Mouse (Mus musculus): Measurements from ENCODE around the gene Ifnk. TPM values are rescaled to one million over a fixed set of nuclear protein-coding genes. Genes with fewer than 3 reads are reported as not detected.

Ifnk gene
- total RNA-seq, 2 experiments from 2014 or later, result not detected

DNA sequence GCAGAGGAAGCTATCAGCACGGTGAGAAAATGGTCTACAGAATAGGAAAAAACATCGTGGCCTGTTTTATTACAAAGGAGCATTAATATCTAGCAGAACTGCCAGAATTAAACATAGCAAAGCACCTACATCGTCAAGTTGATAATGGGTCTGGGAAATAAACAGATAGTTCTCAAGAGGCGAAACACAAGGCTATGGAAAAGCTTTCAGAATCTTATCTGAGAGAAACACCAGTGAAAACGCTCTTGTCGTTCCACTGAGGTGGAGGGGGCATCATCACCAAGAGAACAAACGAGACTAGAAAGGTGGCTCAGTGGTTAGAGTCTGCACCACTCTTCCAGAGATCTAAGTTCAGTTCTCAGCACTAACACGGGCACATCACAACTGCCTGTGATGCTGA, 14.9 kb upstream of the Ifnk start:
- no peak for DNase-seq (ENCODE audit: low spot score in 2 of 2)

DNA sequence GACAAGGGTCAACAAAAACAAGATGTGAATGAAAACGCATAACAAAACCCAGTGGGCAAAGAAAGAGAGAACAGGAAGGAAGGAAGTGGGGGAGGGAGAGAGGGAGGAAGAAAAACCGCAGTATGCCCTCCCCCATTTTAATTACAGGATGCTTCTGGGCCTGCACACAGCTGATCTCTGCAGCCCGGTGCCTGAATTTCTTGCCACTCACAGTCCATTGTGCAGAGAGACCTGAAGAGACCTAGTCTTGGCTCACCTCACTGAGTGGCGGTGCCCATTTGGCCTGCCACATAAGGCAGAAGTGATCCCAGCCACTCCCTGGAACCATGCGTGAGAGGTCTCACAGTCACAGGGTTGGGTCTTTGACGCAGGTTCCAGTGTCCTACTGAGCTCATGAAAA, 13.8 kb upstream of the Ifnk start:
- DNase-seq (ENCODE audit: low spot score in 2 of 2), result no peak

DNA sequence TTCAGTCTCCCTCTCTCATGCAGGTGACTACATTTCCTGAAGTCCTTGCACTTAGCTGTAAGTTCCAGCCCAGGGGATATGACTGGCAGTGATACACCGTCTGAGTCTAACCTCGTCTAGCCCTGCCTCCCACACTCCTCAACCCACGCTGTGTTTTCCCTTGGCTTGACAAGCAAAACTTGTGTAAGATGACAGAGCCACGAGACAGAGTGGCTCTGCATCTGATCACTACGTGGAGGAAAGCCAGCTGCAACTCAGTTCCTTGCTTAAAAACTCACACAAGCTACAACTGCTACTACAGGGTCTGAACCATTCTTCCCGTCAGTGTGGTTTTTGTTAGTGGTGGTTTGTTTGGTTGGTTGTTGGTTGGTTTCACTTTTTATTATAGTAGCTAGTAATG, 11.5 kb upstream of the Ifnk start:
- DNase-seq (ENCODE audit: low spot score in 2 of 2), result no peak

DNA sequence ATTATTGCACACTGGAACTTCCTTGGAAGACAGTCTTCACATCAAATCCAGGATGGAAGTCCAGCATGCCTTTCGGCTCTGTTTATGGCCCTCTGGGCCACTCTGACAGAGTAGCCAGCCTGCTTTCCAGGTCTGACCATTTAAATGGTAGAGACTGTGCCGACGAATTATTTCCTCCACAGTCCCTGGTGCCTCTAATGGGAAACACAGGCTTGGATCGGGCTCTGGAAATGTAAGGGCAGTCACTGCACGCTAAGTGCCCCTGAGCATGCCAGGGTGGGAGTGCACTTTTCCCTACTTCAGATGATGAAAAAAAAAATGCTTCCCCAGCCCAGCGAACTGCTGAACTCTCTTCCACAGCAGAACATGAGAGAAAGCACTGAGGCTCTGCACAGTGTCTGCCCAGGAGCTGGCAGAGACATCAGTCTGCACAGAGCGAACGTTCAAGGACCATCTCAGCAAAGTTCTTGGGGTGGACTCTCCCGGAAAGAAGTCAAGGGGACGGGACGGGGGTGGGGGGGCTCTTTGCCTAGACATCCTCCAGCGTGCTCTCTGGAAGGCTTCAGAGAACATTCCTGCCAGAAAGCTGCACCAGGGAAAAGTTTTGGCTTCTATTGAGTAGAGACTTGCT, 8.3 kb upstream of the Ifnk start:
- no peak for DNase-seq (ENCODE audit: low spot score in 2 of 2)

DNA sequence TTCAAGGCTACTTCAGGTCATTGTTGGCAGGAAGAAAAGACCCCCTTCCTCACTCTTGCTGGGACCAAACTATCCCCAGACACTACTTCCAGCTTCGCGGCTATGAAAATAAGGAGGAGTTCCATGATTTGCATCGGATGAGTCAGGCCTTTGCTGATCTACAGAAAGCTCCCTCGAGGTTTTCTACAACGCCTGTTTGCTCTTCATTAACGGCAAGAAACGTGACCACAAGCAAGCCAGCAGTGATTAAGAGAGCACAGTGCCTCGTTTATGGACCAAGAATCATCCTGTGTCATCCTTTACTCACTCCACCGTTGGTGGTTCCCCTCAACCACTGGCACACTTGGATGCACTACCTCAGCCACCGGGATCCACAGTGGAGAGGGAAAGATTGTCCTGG, 6.1 kb upstream of the Ifnk start:
- no peak for DNase-seq (ENCODE audit: low spot score in 2 of 2)

DNA sequence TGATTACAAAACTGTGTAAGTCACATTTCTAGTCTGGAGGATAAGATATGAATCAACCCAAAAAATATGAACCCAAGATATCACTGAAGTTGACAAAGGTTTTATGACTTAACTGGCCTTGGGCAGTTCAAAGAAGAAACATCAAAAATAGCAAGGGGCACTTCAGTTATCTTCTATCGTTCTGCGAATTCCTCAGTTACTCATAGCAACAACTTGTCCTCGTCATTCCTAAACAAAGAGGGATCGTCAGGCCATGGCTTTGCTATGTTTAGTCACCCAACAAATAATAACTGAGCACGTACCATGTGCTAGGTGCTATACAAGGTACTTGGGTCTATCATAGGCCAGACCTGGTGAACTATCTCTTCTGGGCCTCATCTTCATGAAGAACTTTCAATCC, 5.3 kb upstream of the Ifnk start:
- no peak for DNase-seq (ENCODE audit: low spot score in 2 of 2)

DNA sequence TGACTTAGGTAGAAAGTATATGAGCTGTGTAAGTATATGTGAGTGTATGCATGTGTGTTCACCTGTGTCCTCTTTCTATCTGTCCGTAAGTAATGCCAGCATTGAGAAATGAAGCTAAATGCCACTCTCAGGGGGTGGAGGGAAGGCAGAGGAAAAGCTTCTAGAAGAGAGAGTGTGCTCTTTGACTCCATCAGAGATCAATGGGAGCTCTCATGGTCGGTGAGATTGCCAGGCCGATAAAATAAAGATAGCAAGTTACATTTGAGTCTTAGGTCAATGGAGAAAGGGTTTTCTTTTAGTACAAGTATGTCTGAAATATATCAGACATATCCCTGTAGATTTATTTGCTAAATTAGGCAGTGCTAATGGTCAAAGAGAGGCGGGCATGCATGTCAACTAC, 3.5 kb upstream of the Ifnk start:
- no peak for DNase-seq (ENCODE audit: low spot score in 2 of 2)

DNA sequence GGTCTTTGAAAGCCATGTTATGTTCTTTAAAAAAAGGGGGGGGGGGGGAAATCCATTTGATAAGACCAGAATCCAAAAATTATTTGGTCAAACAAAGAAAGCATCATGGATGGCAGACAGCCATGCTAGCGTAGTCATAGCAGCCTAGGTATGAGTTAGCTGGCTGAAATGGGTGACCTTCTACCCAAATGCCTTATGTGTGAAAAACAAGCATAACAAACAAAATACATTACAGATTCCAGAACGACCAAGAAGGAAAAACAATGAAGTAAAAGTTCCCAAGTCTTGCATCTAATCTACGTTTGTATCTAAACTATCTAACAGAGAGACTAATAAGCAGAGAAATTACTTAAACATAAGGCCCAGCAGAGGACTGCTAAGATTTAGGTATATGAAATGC, 1.1 kb upstream of the Ifnk start:
- DNase-seq (ENCODE audit: low spot score in 2 of 2), result no peak

DNA sequence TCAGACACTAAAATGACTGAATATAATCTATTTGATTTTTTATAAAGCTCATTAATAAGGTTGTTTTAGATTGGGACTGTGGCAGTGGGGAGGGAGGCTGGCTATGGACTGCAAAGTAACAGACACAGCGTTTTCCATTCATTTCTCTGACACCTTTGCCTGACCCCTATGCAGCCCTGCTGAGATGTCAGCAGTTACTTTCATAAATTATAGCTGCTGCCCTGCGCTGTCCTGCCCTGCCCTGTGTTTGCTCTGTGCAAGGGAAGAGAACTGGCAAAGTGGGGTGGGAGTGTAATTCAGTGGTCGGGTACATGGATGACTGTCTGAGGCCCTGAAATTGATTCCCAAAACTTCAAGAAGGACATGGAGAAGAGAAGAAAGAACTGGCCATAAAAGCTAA, 2.2 kb downstream of the Ifnk start:
- DNase-seq (ENCODE audit: low spot score in 2 of 2), result no peak

DNA sequence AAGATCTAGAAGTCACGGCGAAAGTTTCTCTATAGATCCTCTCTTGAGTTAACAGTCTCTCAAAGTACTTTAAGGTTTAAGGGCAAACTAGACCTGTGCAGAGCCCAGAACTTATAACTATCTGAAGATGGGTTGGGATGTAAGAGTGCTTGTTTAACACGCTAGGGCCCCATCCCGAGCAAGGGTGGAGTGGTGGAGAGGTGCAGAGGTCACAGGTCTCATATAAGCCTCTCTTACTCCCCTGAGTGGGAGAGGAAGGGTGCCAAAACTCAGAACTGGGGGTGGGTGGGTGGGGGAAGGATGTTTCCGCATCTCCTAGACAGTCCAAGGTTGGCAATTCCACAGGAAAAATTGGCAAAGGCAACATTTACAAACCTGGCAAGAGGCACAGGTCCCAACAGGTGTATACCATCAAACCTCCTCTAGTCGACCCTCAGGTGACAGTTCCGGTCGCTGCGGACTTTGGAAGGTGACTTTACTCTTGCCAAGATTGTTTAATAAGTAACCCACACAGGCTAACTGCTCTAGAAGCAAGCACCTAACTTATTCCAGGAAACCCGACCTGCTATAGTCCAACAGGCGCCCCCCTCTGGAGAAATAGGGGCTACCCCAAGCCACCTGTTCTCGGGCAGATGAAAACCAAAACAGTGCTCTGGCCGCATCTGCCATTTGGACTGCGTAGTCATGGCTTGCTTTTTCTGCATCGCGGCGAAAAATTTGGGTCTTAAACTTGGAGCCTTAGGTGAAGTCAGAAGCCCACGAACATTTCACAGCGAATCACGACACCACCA, 3.5 kb downstream of the Ifnk start:
- peak in 1 of 2 experiments; percentile 30 for DNase-seq (ENCODE audit: low spot score in 2 of 2)

DNA sequence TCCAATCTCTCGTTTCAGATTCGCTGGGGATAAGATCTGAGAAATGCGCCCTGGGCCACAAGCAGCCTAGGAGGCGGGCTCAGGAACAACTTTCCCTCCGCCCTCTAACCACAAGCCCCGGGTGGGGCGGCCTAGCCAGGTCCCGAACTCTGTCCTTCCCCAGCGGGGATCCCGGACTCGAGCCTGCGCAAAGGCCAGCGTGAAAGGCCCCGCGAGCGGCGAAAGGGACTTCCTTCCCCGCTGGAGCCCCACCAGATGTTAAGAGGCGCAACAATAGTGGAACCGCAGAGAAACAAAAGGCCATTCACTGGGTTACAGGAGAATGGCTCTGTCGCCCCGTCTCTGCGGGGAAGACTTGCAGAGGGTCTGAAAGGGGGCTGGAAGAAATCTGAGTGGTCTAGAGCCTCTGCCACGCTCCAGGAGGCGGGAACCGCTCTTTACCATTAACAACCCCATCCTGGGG, 4.3 kb downstream of the Ifnk start:
- DNase-seq (ENCODE audit: low spot score in 2 of 2), result peak; percentile 46 to 48

DNA sequence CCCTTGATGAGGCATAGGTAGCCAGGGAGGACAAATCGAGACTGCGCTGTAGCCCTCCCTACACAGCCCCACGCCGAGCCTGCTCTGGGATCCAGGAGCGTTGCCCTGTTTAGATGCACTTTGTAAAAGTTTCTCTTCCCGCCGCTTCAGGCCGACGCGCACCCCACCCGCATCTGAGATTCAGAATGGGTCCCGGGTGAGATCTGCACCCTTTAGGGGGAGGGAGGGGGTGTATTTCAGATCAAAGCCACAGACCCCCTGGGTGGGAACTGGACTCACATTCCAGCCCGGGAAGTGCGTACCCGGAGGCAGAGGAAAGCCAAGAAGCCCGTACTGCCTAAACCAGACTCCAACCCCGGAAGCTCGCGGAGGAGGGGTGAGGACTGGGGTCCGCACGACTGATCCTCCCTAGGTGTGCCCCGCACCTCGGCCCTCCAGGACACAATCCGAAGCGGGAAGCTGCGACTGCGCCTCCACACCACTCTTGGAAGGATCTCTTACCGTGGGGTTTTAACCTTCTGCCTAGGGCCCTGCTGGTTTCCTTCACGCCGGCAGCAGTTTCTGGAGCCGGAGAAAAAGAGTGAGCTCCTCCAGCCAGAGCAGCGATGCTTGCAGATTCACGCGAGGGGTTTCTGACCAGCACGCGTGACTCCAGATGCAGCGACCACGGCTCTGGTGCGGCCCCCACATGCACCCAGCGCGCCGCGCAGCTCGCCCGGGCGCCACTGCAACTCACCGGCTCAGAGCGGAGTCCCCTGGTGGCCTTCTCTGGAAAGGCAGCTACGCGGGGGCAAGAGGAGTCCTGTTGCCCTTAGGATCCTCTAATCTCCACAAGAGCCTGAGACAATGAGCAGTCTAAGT, 5.1 kb downstream of the Ifnk start, which contains the start of gene Mob3b:
Gene Mob3b, minus strand, starts transcription at position 734 of the 861 bp plus-strand sequence.
- peak; percentile 70 to 74 for DNase-seq (ENCODE audit: low spot score in 2 of 2)

DNA sequence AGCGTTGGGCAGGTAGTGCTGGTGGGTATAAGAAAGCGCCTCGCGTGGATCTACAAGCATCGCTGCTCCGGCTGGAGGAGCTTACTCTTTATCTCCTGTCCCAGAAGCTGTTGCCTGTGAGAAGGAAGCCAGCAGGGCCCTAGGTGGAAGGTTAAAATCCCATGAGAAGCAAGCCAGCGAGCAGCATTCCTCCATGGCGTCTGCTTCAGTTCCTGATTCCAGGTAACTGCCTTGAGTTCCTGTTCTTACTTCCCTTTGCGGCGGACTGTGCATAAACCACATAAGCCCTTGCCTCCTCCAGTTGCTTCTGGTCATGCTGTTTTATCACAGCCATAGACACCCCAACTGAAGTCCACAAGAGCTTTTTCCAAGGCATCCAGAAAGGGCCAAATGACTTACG, 6.0 kb downstream of the Ifnk start:
- no peak for DNase-seq (ENCODE audit: low spot score in 2 of 2)

DNA sequence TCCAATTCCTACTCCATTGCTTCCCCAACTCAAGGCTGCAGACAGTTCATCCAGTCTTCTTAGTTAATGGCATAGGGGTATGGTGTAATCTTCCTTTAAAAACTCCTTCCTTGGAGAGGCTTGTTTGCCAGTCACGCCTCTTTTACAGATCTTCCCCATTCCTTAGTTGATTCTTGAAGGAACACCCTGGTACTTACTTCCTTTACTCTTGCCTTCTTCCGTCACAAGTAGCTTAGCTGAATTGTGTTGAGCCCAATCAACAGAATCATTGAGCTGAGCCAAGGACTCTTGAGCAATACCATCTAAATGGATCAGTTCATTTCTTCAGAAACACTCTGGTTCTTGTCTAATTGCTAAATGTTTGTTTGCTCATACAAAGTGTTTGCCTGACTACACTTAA, 13.4 kb downstream of the Ifnk start:
- no peak for DNase-seq (ENCODE audit: low spot score in 2 of 2)

DNA sequence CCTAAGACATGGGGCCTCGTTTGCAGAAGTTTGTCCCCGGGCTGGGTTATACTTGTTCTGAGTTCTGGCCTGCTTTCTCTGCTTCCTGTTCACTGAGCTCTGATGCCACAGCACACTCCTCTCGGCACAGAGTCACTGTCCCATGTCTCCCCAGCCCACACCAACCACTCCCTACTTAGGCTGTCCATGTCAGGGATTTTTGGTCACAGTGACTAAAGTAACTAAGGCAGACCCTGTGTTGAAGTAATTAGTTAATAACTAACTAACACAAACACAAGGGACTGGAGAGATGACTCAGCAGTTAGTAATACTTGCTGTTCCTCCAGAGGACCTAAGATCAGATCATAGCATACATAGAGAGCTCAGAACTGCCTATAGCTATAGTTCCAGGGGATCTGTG, 14.1 kb downstream of the Ifnk start:
- DNase-seq (ENCODE audit: low spot score in 2 of 2), result no peak

DNA sequence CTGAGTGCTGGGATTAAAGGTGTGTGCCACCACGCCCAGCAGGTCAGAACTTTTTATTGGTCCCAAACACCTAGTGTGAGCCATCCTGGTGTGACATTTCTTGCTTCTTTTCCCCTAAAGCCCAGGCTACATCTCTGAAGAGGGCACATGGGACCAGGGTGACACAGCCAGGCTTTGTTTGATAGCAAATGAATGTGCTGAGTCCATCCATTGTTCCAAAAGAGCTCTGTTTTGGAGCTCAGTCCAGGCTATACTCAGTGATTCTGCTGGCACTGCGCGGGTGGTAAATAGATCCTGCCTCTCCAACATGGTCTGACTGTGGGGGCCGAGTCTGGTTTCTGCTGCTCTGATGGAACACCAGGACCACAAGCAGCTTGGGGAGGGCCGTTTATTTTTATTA, 16.0 kb downstream of the Ifnk start:
- no peak for DNase-seq (ENCODE audit: low spot score in 2 of 2)

DNA sequence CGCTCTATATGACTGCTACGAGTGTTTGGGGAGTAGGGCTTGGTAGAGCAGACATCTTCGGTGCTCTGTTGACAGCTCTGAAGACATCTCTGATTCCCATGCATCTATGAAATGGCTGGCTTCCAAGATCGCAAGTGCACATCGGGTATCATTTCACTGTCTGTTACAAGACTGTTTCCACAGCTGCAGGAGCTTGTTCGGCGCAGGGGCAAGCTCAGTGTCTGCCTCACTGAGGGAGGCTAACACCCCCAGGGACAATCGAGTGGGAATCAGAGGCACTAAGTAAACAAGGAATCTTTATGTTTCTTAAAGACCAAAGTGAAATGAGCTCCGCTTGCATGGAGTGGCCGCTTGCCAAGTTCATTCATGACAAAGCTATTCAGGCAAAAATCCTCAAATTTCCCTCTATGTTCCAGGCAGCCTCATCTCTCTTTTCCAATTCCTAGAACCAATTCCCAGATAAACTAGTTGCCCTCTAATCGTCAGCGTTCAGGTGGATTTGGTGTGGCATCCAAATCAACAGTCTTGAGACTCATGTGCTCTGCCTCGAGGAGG, 17.8 kb downstream of the Ifnk start:
- DNase-seq (ENCODE audit: low spot score in 2 of 2), result no peak

DNA sequence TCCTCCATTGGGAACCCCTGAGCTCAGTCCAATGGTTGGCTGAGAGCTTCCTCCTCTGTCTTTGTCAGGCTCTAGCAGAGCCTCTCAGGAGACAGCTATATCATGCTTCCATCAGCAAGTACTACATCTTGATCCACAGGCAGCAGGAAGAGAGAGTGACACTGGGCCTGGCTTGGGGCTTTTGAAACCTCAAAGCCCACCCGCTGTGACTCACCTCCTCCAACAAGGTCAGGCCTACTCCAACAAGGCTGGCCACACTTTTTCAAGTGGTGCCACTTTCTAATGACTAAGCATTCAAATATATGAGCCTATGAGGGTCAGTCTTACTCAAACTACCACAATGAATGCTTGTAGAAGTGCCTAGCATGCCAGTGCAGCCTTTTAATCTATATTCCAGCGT, 20.6 kb downstream of the Ifnk start:
- DNase-seq (ENCODE audit: low spot score in 2 of 2), result no peak

DNA sequence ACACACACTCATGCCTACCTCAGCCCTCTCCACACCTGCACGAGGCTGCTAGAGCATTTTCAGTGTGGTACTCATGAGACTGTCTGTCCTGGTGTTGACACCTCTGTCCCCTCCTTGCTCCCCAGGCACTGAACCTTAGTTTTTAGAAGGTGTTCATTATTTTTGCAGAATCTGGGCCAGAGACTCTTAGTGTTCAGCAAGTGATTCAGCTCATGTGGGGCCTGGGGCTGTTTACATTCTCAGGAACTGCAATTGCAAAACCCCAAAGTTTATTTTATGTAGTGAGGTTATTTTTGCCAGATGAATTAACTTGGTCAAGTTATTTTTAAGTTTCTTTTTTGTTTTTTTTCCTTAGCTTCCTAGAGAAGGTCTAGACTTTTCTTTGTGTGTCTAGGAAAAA, 21.7 kb downstream of the Ifnk start:
- no peak for DNase-seq (ENCODE audit: low spot score in 2 of 2)

DNA sequence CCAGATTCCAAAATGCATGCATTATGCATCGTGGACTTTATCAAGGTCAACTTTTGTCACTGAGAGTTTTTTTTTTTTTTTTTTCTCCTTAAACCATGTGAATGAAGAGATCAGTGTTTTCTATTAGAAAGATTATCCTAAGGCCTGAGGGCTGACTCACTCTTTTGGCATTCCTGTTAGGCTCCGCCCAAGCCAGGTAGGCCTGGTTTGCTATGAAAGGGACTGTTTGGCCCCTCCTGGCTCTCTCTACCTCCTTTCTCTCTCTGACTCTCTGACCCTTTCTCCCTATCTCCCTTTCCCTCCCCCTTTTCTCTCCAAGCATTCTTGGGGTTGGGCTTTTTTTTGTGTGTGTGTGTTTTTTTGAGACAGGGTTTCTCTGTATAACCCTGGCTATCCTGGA, 23.7 kb downstream of the Ifnk start:
- DNase-seq (ENCODE audit: low spot score in 2 of 2), result no peak

DNA sequence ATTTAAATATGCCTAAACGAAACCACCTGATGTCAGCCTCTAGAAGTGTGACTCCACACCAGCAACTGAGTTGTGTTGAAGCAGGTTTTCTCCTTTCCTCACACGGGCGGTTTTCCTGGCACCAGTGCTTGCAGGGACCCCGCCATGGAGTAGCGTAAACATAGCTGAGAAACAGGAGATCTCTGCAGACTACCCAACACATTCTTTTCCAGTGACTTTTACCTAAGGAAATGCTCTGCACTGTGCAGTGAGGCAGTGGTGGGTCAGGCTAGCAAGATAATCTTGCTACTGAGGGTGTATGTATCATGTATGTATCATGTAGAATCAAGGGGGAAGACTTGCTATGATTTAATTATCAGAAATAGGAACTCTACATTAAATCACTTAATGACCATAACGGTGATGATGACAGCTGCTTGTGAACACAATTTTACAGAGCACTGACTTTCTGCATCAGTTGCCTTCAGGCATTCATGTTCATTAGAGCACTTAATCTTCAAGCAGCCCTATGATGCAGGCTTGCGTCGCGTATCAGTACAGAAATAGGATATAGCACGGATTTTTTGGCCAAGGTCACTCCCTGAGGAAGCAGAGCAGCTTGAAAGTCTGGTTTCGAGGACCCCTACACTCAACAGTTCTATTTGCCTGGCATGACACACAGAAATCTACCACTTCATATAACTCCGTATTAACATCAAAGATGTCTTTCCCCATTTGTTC, 26.2 kb downstream of the Ifnk start:
- no peak for DNase-seq (ENCODE audit: low spot score in 2 of 2)

Data from adrenal gland, postnatal 4 days (tissue).